Mouse (Mus musculus) embryonic facial prominence, embryonic 13.5 days (tissue): ENCODE measurements around the gene Rasl10a. TPM values are rescaled to one million over a fixed set of nuclear protein-coding genes. Genes with fewer than 3 reads are reported as not detected.

Source experiments
- ATAC-seq: fragments of 200-750 bp; cut with Nextera tagmentation; 2 replicates; pipeline ENCODE4 v1.8.0; 2017; ENCODE audit warnings: low read depth; ENCODE audit not compliant: insufficient number of reproducible peaks, insufficient read depth, low FRiP score, low TSS enrichment
- H3K27ac ChIP-seq: fragments of 300-500 bp; sonication (generic); 2 replicates; pipeline ENCODE4 v1.5.1; 2015; ENCODE audit warnings: moderate library complexity, mild to moderate bottlenecking, inconsistent platforms
- H3K27me3 ChIP-seq: fragments of 300-500 bp; sonication (generic); 2 replicates; pipeline ENCODE4 v1.6.1; 2015; ENCODE audit warnings: mild to moderate bottlenecking, inconsistent platforms
- H3K36me3 ChIP-seq: fragments of 300-500 bp; sonication (generic); 2 replicates; pipeline ENCODE4 v1.6.1; 2015; ENCODE audit warnings: mild to moderate bottlenecking, inconsistent platforms
- H3K4me1 ChIP-seq: fragments of 300-500 bp; sonication (generic); 2 replicates; pipeline ENCODE4 v1.6.1; 2015; ENCODE audit warnings: inconsistent platforms
- H3K4me2 ChIP-seq: fragments of 300-500 bp; sonication (generic); 2 replicates; pipeline ENCODE4 v1.6.1; 2015; ENCODE audit warnings: moderate library complexity, mild to moderate bottlenecking, inconsistent platforms
- H3K4me3 ChIP-seq: fragments of 300-500 bp; sonication (generic); 2 replicates; pipeline ENCODE4 v1.5.1; 2015; ENCODE audit warnings: mild to moderate bottlenecking, inconsistent platforms
- H3K9ac ChIP-seq: fragments of 300-500 bp; sonication (generic); 2 replicates; pipeline ENCODE4 v1.6.1; 2015; ENCODE audit warnings: mild to moderate bottlenecking, inconsistent platforms
- H3K9me3 ChIP-seq: fragments of 300-500 bp; sonication (generic); 2 replicates; pipeline ENCODE4 v1.6.1; 2016; ENCODE audit warnings: inconsistent platforms
- WGBS: fragments of 180-500 bp; shearing (Covaris S2); methylation state at CpG from one replicate; pipeline ENCODE4 v1.1.7; 2015; ENCODE audit warnings: mixed read lengths; 5-methylcytosine and 5-hydroxymethylcytosine counted together
- polyA plus RNA-seq: library from polyadenylated mRNA; unstranded; fragments of >200 nt; fragmentation: Nextera tagmentation; extraction: Ambion mirVana; gene quantifications from 2 replicates; pipeline ENCODE4 v1.2.1, GENCODE M21; 2015

The Rasl10a gene
- polyA plus RNA-seq, result 0.29 and 0.49 TPM in 2 replicates

DNA sequence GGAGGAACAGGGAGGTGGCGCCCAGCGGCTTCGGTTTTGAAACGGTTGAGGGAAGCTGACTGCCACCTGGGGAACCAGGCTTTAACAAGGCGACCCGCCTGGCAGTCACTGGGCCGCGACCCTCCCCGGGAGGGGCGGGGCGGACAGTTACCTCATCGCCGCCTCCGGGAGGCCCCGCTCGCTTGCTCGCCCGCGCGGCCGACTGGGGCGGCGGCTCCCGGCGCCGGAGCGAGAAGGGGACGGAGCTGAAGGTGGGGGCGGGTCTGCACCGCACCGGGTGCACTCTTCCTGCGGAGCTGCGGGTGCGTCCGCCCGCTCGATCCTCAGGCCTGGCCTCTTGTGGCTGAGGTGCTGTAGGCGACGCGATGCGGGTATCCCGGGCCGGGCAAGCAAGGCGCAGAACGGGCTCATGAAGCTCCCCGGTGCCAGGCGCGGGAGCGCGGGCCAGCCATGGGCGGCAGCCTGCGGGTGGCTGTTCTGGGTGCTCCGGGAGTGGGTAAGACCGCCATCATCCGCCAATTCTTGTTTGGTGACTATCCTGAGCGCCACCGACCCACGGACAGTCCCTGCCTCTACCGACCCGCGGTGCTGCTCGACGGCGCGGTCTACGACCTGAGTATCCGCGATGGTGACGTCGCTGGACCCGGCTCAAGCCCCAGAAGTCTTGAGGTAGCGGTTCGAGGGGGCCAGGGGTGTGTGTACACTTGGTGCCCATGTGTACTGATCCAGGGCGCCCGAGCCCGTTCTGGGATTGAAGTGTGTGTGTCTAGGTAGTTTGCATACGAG is at the start of gene Rasl10a:
Rasl10a (plus strand) TSS at position 273 of the 786 bp plus-strand sequence.
- Histone ChIP-seq H3K27ac (no peak within 1 kb of the TSS), H3K9me3 (no peaks in the 10 kb centered on the region), H3K4me1 (peaks cover 49% of the 10 kb centered on the region), H3K4me3 (peak within 1 kb of the TSS; percentile 55), H3K27me3 (peaks cover 83% of the 10 kb centered on the region), H3K4me2 (peak within 1 kb of the TSS; percentile 94), H3K36me3 (peaks cover 6% of the 10 kb centered on the region; the same call in 1 of the 2 replicates), H3K9ac (peak within 1 kb of the TSS; percentile 75)
- ATAC-seq, result no peak
- 2% methylated on average over 77 of the region's 77 CpGs for WGBS

DNA sequence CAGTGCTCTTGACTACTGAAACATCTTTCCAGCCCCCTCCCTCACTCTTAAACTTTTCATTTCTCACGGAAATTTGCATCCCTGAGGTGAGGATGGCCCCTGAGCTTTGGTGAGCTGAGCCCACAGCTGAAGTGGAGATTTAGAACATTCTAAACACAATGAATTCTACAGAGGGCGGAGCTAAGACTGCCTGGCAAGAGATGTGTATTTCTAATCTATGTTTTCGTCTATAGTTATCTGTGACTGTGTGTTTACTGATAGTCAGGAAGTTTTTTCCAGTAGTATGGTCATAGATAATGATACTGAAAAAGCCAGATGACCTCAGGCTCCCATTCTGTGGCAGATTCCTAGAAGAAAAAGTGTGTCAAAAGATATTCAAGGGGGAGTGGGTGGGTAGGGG is 49.1 kb upstream of the Rasl10a start:
- Histone ChIP-seq H3K27ac (no peak overlapping the region), H3K4me1 (no peaks in the 10 kb centered on the region), H3K27me3 (no peaks in the 10 kb centered on the region), H3K4me3 (no peak overlapping the region), H3K36me3 (peaks cover 25% of the 10 kb centered on the region), H3K4me2 (no peak overlapping the region), H3K9ac (no peak overlapping the region), H3K9me3 (no peaks in the 10 kb centered on the region)
- WGBS, result 79% methylated on average over 3 of the region's 3 CpGs
- ATAC-seq, result no peak

DNA sequence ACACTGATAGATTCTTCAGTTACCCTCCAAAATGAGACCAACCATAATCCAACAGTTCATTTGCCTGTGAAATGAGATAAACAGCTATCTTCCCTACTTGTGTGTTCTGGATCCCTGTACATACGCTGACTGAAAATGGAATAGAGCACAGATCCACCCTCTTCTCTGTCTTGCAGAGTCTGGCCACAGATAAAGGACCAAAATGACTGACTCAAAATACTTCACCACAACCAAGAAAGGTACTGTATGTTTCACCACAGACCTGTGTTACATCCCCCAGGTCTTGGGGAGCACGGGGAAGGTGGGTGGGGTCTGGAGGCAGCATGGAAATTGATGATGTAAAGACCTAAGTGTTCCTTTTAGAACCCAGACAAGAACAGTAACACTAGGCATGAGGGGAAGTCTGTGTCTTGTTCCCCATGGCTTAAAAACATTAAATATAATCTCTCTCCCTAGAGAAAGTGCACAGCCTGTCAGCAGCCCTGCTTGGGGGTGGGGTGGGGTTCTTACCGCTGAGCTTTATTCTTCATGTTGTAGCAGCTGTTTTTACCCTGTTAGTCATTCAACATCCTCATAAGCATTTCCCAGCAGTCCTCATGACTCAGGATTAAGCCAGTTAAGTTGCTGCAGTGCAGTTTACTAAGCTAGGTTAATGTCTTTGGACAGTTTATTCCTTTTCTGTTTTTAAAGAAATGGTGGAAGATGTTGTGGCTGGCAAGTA is 48.4 kb upstream of the Rasl10a start:
- WGBS, result 78% methylated on average over 3 of the region's 3 CpGs
- peaks cover 32% of the 10 kb centered on the region for H3K36me3 ChIP-seq
- H3K4me1 ChIP-seq, result no peaks in the 10 kb centered on the region
- no peak overlapping the region for H3K27ac ChIP-seq
- H3K4me3 ChIP-seq, result no peak overlapping the region
- ATAC-seq, result no peak
- H3K27me3 ChIP-seq, result no peaks in the 10 kb centered on the region
- no peak overlapping the region for H3K9ac ChIP-seq
- H3K9me3 ChIP-seq, result no peaks in the 10 kb centered on the region
- no peak overlapping the region for H3K4me2 ChIP-seq

DNA sequence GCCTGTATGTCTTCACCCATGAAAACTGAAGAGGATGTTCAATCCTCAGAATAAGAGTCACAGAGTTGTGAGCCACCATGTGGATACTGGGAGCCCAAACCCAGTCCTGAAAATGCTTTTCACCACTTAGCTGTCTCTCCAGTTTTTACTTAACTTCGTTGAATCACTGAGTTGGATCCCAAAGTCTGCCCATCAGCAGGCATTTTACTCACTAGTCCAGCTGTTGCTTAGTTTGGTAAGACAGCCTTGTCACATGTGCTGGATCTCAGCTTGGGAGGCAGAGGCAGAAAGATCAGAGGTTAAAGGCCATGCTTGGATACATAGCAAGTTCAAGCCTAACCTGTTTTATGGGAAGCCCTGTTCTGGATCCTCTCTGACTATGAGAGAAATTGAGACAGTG is 47.7 kb upstream of the Rasl10a start:
- Histone ChIP-seq H3K4me2 (no peak overlapping the region), H3K27ac (no peak overlapping the region), H3K36me3 (peaks cover 38% of the 10 kb centered on the region), H3K9me3 (no peaks in the 10 kb centered on the region), H3K4me3 (no peak overlapping the region), H3K9ac (no peak overlapping the region), H3K27me3 (no peaks in the 10 kb centered on the region), H3K4me1 (no peaks in the 10 kb centered on the region)
- WGBS, result 91% methylated on average over 1 of the region's 1 CpGs
- no peak for ATAC-seq

DNA sequence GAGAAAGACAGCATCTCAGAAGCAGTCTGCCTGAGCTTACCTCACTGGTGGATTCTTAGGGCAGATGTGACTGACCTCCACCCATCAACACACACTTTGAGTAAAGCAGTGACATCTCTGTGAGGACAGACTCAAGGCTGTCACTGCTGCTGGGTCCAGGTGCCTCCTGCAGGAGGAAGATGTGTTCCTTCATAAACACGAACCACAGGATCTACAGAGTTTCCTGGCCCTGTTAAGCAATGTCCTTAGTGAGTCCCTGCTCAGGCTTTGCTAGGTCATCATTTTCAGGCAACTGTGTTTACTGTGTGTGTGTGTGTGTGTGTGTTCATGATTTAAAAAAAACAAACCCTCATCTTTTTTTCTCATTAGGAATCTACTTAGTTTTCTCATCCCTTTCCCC is 46.4 kb upstream of the Rasl10a start:
- 81% methylated on average over 1 of the region's 1 CpGs for WGBS
- peaks cover 50% of the 10 kb centered on the region for H3K36me3 ChIP-seq
- no peaks in the 10 kb centered on the region for H3K27me3 ChIP-seq

DNA sequence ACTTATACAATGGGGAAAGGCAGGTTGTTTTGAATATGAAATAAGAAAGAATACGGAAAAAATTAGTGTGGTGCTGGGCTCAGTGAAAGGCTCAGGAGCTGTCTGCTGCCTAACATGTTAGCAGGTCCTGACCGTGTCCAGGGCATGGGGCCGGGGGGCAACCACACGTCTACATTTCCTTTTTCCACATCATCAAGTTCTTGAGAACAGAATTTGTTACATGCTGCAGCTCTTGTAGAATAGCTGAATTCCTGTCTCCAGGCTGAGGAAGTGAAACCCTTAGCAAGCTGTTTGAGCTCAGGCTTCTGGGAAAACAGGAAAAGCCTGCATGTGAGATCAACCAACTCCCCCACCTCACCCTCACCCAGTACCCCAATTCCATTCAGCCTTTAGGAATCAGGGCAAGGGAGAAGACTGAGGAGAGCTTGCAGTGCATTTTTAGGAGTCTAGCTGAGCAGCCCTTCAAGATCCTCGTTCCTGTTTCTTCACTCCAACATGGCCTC is 45.7 kb upstream of the Rasl10a start:
- no peak for ATAC-seq
- 79% methylated on average over 5 of the region's 5 CpGs for WGBS

More for the DNA sequence above, 46.4 kb upstream of the Rasl10a start:
- ATAC-seq, result no peak
- no peak overlapping the region for H3K4me3 ChIP-seq
- H3K9ac ChIP-seq, result no peak overlapping the region
- H3K9me3 ChIP-seq, result no peaks in the 10 kb centered on the region
- H3K4me1 ChIP-seq, result no peaks in the 10 kb centered on the region
- H3K27ac ChIP-seq, result no peak overlapping the region
- no peak overlapping the region for H3K4me2 ChIP-seq

GRCm38 (mm10) chr11:5015720-5016119 is 42.2 kb upstream of the Rasl10a start:
- H3K9me3 ChIP-seq, result no peaks in the 10 kb centered on the region
- H3K27me3 ChIP-seq, result no peaks in the 10 kb centered on the region
- no peak overlapping the region for H3K27ac ChIP-seq
- H3K4me3 ChIP-seq, result no peak overlapping the region
- ATAC-seq, result no peak
- peaks cover 82% of the 10 kb centered on the region for H3K36me3 ChIP-seq
- no peak overlapping the region for H3K4me2 ChIP-seq
- H3K9ac ChIP-seq, result no peak overlapping the region
- WGBS, result 58% methylated on average over 2 of the region's 2 CpGs
- no peaks in the 10 kb centered on the region for H3K4me1 ChIP-seq

More for the DNA sequence above, 45.7 kb upstream of the Rasl10a start:
- no peaks in the 10 kb centered on the region for H3K4me1 ChIP-seq
- H3K27me3 ChIP-seq, result no peaks in the 10 kb centered on the region
- H3K9ac ChIP-seq, result no peak overlapping the region
- no peak overlapping the region for H3K4me2 ChIP-seq
- no peak overlapping the region for H3K27ac ChIP-seq
- no peaks in the 10 kb centered on the region for H3K9me3 ChIP-seq
- H3K4me3 ChIP-seq, result no peak overlapping the region
- H3K36me3 ChIP-seq, result peaks cover 57% of the 10 kb centered on the region

GRCm38 (mm10) chr11:5016286-5016685 is 41.6 kb upstream of the Rasl10a start:
- peaks cover 83% of the 10 kb centered on the region for H3K36me3 ChIP-seq

GRCm38 (mm10) chr11:5017506-5017905 is 40.4 kb upstream of the Rasl10a start:
- H3K4me1 ChIP-seq, result no peaks in the 10 kb centered on the region
- H3K4me3 ChIP-seq, result no peak overlapping the region
- peaks cover 81% of the 10 kb centered on the region for H3K36me3 ChIP-seq
- WGBS, result 71% methylated on average over 6 of the region's 6 CpGs
- no peak for ATAC-seq
- H3K27me3 ChIP-seq, result no peaks in the 10 kb centered on the region
- no peak overlapping the region for H3K4me2 ChIP-seq
- H3K27ac ChIP-seq, result no peak overlapping the region
- H3K9ac ChIP-seq, result no peak overlapping the region
- H3K9me3 ChIP-seq, result no peaks in the 10 kb centered on the region

More at GRCm38 (mm10) chr11:5016286-5016685, 41.6 kb upstream of the Rasl10a start:
- no peaks in the 10 kb centered on the region for H3K9me3 ChIP-seq
- no peaks in the 10 kb centered on the region for H3K4me1 ChIP-seq
- no peaks in the 10 kb centered on the region for H3K27me3 ChIP-seq
- no peak for ATAC-seq
- no peak overlapping the region for H3K4me3 ChIP-seq
- H3K9ac ChIP-seq, result no peak overlapping the region
- no peak overlapping the region for H3K27ac ChIP-seq
- WGBS, result 87% methylated on average over 5 of the region's 5 CpGs
- H3K4me2 ChIP-seq, result no peak overlapping the region

DNA sequence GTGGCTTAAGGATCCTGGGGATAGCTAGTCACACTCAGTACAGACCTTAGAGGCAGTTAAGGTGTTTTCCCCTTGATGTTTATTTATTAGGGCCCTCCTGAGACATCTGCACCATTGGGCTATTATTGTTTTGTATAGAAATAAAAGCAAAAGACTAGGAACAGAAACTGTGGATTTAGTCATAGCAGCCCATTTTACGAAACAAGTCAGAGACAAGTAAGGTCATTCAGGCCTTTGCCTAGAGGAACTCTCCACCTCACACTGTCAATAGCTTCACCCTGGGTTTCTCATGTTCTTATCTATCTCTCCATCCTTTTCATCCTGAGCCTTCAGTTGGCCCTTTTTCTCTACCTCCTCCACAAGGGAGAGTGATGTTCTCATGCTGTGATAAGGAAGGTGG is 32.8 kb upstream of the Rasl10a start:
- whole genome bisulfite sequencing, result 97% methylated on average over 1 of the region's 1 CpGs

GRCm38 (mm10) chr11:5028228-5028627 is 29.7 kb upstream of the Rasl10a start:
- WGBS, result 96% methylated on average over 7 of the region's 7 CpGs
- H3K36me3 ChIP-seq, result peaks cover 89% of the 10 kb centered on the region

More for the DNA sequence above, 32.8 kb upstream of the Rasl10a start:
- Histone ChIP-seq H3K4me2 (no peak overlapping the region), H3K27ac (no peak overlapping the region), H3K9ac (no peak overlapping the region), H3K27me3 (no peaks in the 10 kb centered on the region), H3K4me3 (no peak overlapping the region), H3K4me1 (no peaks in the 10 kb centered on the region), H3K36me3 (peaks cover 77% of the 10 kb centered on the region), H3K9me3 (no peaks in the 10 kb centered on the region)
- no peak for ATAC-seq

More at GRCm38 (mm10) chr11:5028228-5028627, 29.7 kb upstream of the Rasl10a start:
- H3K4me3 ChIP-seq, result no peak overlapping the region
- H3K27ac ChIP-seq, result no peak overlapping the region
- H3K4me1 ChIP-seq, result no peaks in the 10 kb centered on the region
- H3K27me3 ChIP-seq, result no peaks in the 10 kb centered on the region
- no peak for ATAC-seq
- H3K9me3 ChIP-seq, result no peaks in the 10 kb centered on the region
- H3K9ac ChIP-seq, result no peak overlapping the region
- no peak overlapping the region for H3K4me2 ChIP-seq
